Mouse (Mus musculus): ENCODE data around the gene Tha1. TPM values are rescaled to one million over a fixed set of nuclear protein-coding genes. Genes with fewer than 3 reads are reported as not detected.

Tha1 gene
- total and polyA plus RNA-seq, 3 experiments: 9.2 to 14.6 (median 9.3) TPM

DNA sequence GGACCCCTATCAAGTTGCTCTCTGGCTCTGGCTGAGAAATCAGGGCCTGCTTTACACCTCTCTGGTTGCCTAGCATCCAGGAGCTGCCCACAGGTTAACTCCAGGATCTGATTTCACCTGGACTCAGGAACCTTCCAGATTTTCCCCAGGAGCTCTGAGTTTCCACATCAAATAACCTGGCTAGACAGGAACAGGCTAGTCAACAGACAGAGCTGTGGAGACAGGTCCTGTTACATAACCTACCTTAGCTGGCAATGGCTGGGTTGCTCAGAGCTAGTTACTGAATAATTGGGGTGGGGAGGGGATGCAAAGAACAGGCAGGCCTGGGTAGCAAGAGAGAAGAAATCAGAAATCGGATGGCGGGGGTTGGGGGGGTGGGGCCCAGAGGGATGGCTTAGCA lies 28.3 kb downstream of the Tha1 start:
- H3K9ac ChIP-seq (ENCODE audit: low read depth, low read length): no peak overlapping the region
- no peaks in the 10 kb centered on the region for H3K36me3 ChIP-seq (ENCODE audit: control insufficient read depth, insufficient read depth, low read length)
- H3K4me3 ChIP-seq: no peak overlapping the region
- no peak for DNase-seq
- intact Hi-C loops (cut with DNase I): no loop called here
- no peaks in the 10 kb centered on the region for H3K27me3 ChIP-seq (ENCODE audit: control insufficient read depth, insufficient read depth, low read length)
- H3K4me1 ChIP-seq (ENCODE audit: control insufficient read depth, insufficient read depth, low read length): peaks cover 2% of the 10 kb centered on the region
- no peak overlapping the region for H3K27ac ChIP-seq
- TF ChIP-seq EP300 (IDR thresholded peaks at IDR 0.05; ENCODE audit: insufficient read depth, low read depth, low read length) (no peak), CTCF (IDR thresholded peaks at IDR 0.05) (no peak), POLR2A (IDR thresholded peaks at IDR 0.05; ENCODE audit: insufficient read depth, low read depth, low read length) (no peak)
- H3K79me2 ChIP-seq (replicated peaks; ENCODE audit: control insufficient read depth, insufficient read depth, low read length): no peaks in the 10 kb centered on the region
- WGBS: 80% methylated on average over 2 of the region's 2 CpGs

- 71% methylated on average over 2 of the region's 2 CpGs for WGBS
- Histone ChIP-seq H3K4me1 (ENCODE audit: control insufficient read depth, insufficient read depth, low read length) (no peaks in the 10 kb centered on the region; the same call in 1 of the 2 replicates), H3K79me2 (replicated peaks; ENCODE audit: control insufficient read depth, insufficient read depth, low read length) (no peaks in the 10 kb centered on the region), H3K36me3 (ENCODE audit: control insufficient read depth, insufficient read depth, low read length) (no peaks in the 10 kb centered on the region), H3K27me3 (ENCODE audit: control insufficient read depth, insufficient read depth, low read length) (no peaks in the 10 kb centered on the region), H3K27ac (no peak overlapping the region), H3K4me3 (no peak overlapping the region), H3K9ac (ENCODE audit: low read depth, low read length) (no peak overlapping the region)
- intact Hi-C loops (cut with DNase I): no loop called here
- no peak for DNase-seq
- TF ChIP-seq EP300 (IDR thresholded peaks at IDR 0.05; ENCODE audit: insufficient read depth, low read depth, low read length): no peak
- no peak for TF ChIP-seq CTCF (IDR thresholded peaks at IDR 0.05)
- TF ChIP-seq POLR2A (IDR thresholded peaks at IDR 0.05; ENCODE audit: insufficient read depth, low read depth, low read length): no peak
Observed at GRCm38 (mm10) chr11:117843434-117843833, 29.8 kb downstream of the Tha1 start.

GRCm38 (mm10) chr11:117840910-117841309 lies 32.4 kb downstream of the Tha1 start:
- H3K9ac ChIP-seq (ENCODE audit: low read depth, low read length): no peak overlapping the region
- DNase-seq: no peak
- H3K4me3 ChIP-seq: no peak overlapping the region
- H3K27me3 ChIP-seq (ENCODE audit: control insufficient read depth, insufficient read depth, low read length): no peaks in the 10 kb centered on the region
- intact Hi-C loops (cut with DNase I): no loop called here
- no peaks in the 10 kb centered on the region for H3K36me3 ChIP-seq (ENCODE audit: control insufficient read depth, insufficient read depth, low read length)
- WGBS: 55% methylated on average over 1 of the region's 1 CpGs
- no peak overlapping the region for H3K27ac ChIP-seq
- no peaks in the 10 kb centered on the region for H3K4me1 ChIP-seq (ENCODE audit: control insufficient read depth, insufficient read depth, low read length)
- TF ChIP-seq EP300 (IDR thresholded peaks at IDR 0.05; ENCODE audit: insufficient read depth, low read depth, low read length) (no peak), POLR2A (IDR thresholded peaks at IDR 0.05; ENCODE audit: insufficient read depth, low read depth, low read length) (no peak), CTCF (IDR thresholded peaks at IDR 0.05) (no peak)
- no peaks in the 10 kb centered on the region for H3K79me2 ChIP-seq (replicated peaks; ENCODE audit: control insufficient read depth, insufficient read depth, low read length)

DNA sequence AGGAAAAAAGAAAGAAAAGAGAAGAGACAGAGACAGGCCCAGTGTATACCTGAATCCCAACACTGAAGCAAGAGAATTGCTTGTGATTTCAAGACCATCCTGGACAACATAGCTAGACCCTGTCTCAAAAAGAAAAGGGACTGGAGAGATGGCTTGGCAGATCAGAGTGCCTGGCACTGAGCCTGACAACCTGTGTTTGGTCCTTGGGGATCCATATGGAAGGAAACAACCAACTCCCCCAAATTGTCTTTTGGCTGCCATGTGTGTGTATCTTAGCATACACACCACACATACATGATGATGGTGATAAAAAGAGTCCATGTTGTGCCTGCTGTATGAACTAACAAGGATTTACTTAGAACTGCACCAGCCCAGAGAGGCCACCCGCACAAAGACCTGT lies 34.3 kb downstream of the Tha1 start:
- WGBS: 95% methylated on average over 1 of the region's 1 CpGs
- intact Hi-C loops (cut with DNase I): no loop called here
- H3K36me3 ChIP-seq (ENCODE audit: control insufficient read depth, insufficient read depth, low read length): no peaks in the 10 kb centered on the region
- no peak overlapping the region for H3K9ac ChIP-seq (ENCODE audit: low read depth, low read length)
- H3K4me1 ChIP-seq (ENCODE audit: control insufficient read depth, insufficient read depth, low read length): no peaks in the 10 kb centered on the region
- no peaks in the 10 kb centered on the region for H3K27me3 ChIP-seq (ENCODE audit: control insufficient read depth, insufficient read depth, low read length)
- DNase-seq: no peak
- H3K27ac ChIP-seq: no peak overlapping the region
- no peak overlapping the region for H3K4me3 ChIP-seq
- TF ChIP-seq CTCF (IDR thresholded peaks at IDR 0.05) (no peak), EP300 (IDR thresholded peaks at IDR 0.05; ENCODE audit: insufficient read depth, low read depth, low read length) (no peak), POLR2A (IDR thresholded peaks at IDR 0.05; ENCODE audit: insufficient read depth, low read depth, low read length) (no peak)
- H3K79me2 ChIP-seq (replicated peaks; ENCODE audit: control insufficient read depth, insufficient read depth, low read length): no peaks in the 10 kb centered on the region

- Histone ChIP-seq H3K4me3 (no peak overlapping the region), H3K79me2 (replicated peaks; ENCODE audit: control insufficient read depth, insufficient read depth, low read length) (no peaks in the 10 kb centered on the region), H3K27me3 (ENCODE audit: control insufficient read depth, insufficient read depth, low read length) (no peaks in the 10 kb centered on the region), H3K4me1 (ENCODE audit: control insufficient read depth, insufficient read depth, low read length) (no peaks in the 10 kb centered on the region), H3K36me3 (ENCODE audit: control insufficient read depth, insufficient read depth, low read length) (no peaks in the 10 kb centered on the region), H3K9ac (ENCODE audit: low read depth, low read length) (no peak overlapping the region), H3K27ac (no peak overlapping the region)
- 50% methylated on average over 2 of the region's 2 CpGs for WGBS
- no peak for DNase-seq
- intact Hi-C loops (cut with DNase I): no loop called here
- TF ChIP-seq EP300 (IDR thresholded peaks at IDR 0.05; ENCODE audit: insufficient read depth, low read depth, low read length) (0 out of 2 replicates have a peak, but pooled peaks have one; percentile 18), POLR2A (IDR thresholded peaks at IDR 0.05; ENCODE audit: insufficient read depth, low read depth, low read length) (no peak)
Observed at GRCm38 (mm10) chr11:117838572-117838971, 34.7 kb downstream of the Tha1 start.

DNA sequence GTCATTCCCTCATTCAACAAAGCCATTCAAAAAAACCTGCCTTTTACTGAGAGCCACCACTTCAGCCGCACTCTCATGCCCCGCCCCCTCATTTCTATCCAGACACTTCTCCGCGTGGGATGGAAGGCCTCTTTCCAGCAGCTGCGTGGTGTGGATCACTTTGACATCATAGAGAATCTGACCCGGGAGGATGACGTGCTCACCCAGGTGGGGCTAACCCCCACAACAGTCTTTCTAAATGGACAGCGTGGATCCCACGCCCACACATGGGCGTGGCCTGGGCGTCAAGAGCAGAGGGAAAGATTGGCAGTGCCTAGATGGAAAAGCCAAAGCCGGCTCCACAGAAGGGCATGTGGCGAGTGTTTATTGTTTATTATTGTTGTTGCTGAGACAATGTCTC lies 37.0 kb downstream of the Tha1 start:
- WGBS: 26% methylated on average over 13 of the region's 13 CpGs
- H3K27me3 ChIP-seq (ENCODE audit: control insufficient read depth, insufficient read depth, low read length): no peaks in the 10 kb centered on the region
- peaks cover 3% of the 10 kb centered on the region for H3K4me1 ChIP-seq (ENCODE audit: control insufficient read depth, insufficient read depth, low read length)
- no peak overlapping the region for H3K27ac ChIP-seq
- no peak overlapping the region for H3K9ac ChIP-seq (ENCODE audit: low read depth, low read length)
- no peak for TF ChIP-seq CTCF (IDR thresholded peaks at IDR 0.05)
- TF ChIP-seq EP300 (IDR thresholded peaks at IDR 0.05; ENCODE audit: insufficient read depth, low read depth, low read length): no peak
- no peak for TF ChIP-seq POLR2A (IDR thresholded peaks at IDR 0.05; ENCODE audit: insufficient read depth, low read depth, low read length)
- intact Hi-C loops (cut with DNase I): no loop called here
- no peak for DNase-seq
- H3K36me3 ChIP-seq (ENCODE audit: control insufficient read depth, insufficient read depth, low read length): no peaks in the 10 kb centered on the region
- no peak overlapping the region for H3K4me3 ChIP-seq
- no peaks in the 10 kb centered on the region for H3K79me2 ChIP-seq (replicated peaks; ENCODE audit: control insufficient read depth, insufficient read depth, low read length)

Data from heart, adult 2 months (tissue).